Mouse (Mus musculus): Measurements from ENCODE around the gene Itga11.
"Not testable (repeated sequence)": the region's sequence is repeated elsewhere in the genome, so short reads cannot be mapped to it uniquely, and the experiment has no call there.

The Itga11 gene

GRCm38 (mm10) chr9:62768361-62768760 lies 90.7 kb downstream of the Itga11 start:
- DNase-seq: no peak

GRCm38 (mm10) chr9:62772746-62773145 lies 95.1 kb downstream of the Itga11 start:
- no peak for DNase-seq

- no peak for DNase-seq
These were observed 97.8 kb downstream of the Itga11 start for GRCm38 (mm10) chr9:62775464-62775863.

- DNase-seq: peak; percentile 44
These were observed 99.8 kb downstream of the Itga11 start for GRCm38 (mm10) chr9:62777461-62777860.

GRCm38 (mm10) chr9:62778721-62779120 lies 101.1 kb downstream of the Itga11 start:
- no peak for DNase-seq

- DNase-seq: no peak
These were observed 104.3 kb downstream of the Itga11 start for GRCm38 (mm10) chr9:62781965-62782364.

- no peak for DNase-seq
These were observed 105.6 kb downstream of the Itga11 start for GRCm38 (mm10) chr9:62782976-62783781.

GRCm38 (mm10) chr9:62784233-62784632 lies 106.6 kb downstream of the Itga11 start:
- no peak for DNase-seq

- DNase-seq: no peak
These were observed 109.1 kb downstream of the Itga11 start for GRCm38 (mm10) chr9:62786721-62787120.

GRCm38 (mm10) chr9:62789856-62790255 lies 112.2 kb downstream of the Itga11 start:
- no peak for DNase-seq

- not testable (repeated sequence) for DNase-seq
These were observed 121.6 kb downstream of the Itga11 start for GRCm38 (mm10) chr9:62799218-62799617.

- no peak for DNase-seq
These were observed 132.5 kb downstream of the Itga11 start for GRCm38 (mm10) chr9:62810095-62810494.

- peak; percentile 29 for DNase-seq
These were observed 133.2 kb downstream of the Itga11 start for GRCm38 (mm10) chr9:62810543-62811515.

GRCm38 (mm10) chr9:62811516-62812121 lies 134.0 kb downstream of the Itga11 start, which contains the start of gene Fem1b:
Gene Fem1b (minus strand): TSS chr9:62811934.
- DNase-seq: peak; percentile 87

- no peak for DNase-seq
These were observed 134.8 kb downstream of the Itga11 start for GRCm38 (mm10) chr9:62812216-62813049.

- DNase-seq: no peak
These were observed 137.1 kb downstream of the Itga11 start for GRCm38 (mm10) chr9:62814751-62815150.

GRCm38 (mm10) chr9:62816323-62817098 lies 138.9 kb downstream of the Itga11 start:
- DNase-seq: no peak

GRCm38 (mm10) chr9:62817099-62817571 lies 139.5 kb downstream of the Itga11 start:
- no peak for DNase-seq

- DNase-seq: no peak
These were observed 140.4 kb downstream of the Itga11 start for GRCm38 (mm10) chr9:62817828-62818614.

- no peak for DNase-seq
These were observed 141.9 kb downstream of the Itga11 start for GRCm38 (mm10) chr9:62819494-62819893.

All from cerebellum, adult 11 months (tissue).